Mouse (Mus musculus) CD4-positive, CD25-positive, alpha-beta regulatory T cell (primary cell): ENCODE measurements around the gene Gm6793. TPM values are rescaled to one million over a fixed set of nuclear protein-coding genes. Genes with fewer than 3 reads are reported as not detected.

Source experiments
- polyA plus RNA-seq: library from polyadenylated mRNA; unstranded; fragments of 100-300 nt; shearing (Covaris generic); gene quantifications from one replicate; pipeline ENCODE4 v1.2.1, GENCODE M21; 2017

The Gm6793 gene
- 2.1 TPM for polyA plus RNA-seq

GRCm38 (mm10) chr8:112014936-112015335, at the start of gene Gm6793:
TSS of gene Gm6793 (minus strand) at chr8:112015036.

GRCm38 (mm10) chr8:112010997-112011815, 3.6 kb downstream of the Gm6793 start, which contains the start of the genes Kars and Terf2ip:
TSS of gene Kars (minus strand) at chr8:112011323.
TSS of gene Terf2ip (plus strand) at chr8:112011398.

GRCm38 (mm10) chr8:111992013-111992702, 22.7 kb downstream of the Gm6793 start, which contains the start of gene Adat1:
TSS of gene Adat1 (minus strand) at chr8:111992302.

Other genes with a start within 250 kb of the Gm6793 start
- 113 TPM for gene Cfdp1, start 160.7 kb downstream of the Gm6793 start, polyA plus RNA-seq
- gene Tmem170, start 138.3 kb downstream of the Gm6793 start, polyA plus RNA-seq = 0.96 TPM
- gene Chst5, start 104.6 kb downstream of the Gm6793 start, polyA plus RNA-seq = not detected
- 2.2 TPM for gene Tmem231, start 81.2 kb downstream of the Gm6793 start, polyA plus RNA-seq
- 279 TPM for gene Gabarapl2, start 74.3 kb downstream of the Gm6793 start, polyA plus RNA-seq
- 9.7 TPM for gene Adat1, start 22.7 kb downstream of the Gm6793 start, polyA plus RNA-seq
- 100 TPM for gene Kars, start 3.7 kb downstream of the Gm6793 start, polyA plus RNA-seq
- 32.7 TPM for gene Terf2ip, start 3.6 kb downstream of the Gm6793 start, polyA plus RNA-seq